Mouse (Mus musculus) bone marrow macrophage, adult 2 months (primary cell): Measurements from ENCODE around the gene Gnb3.

Experiments used
- CTCF ChIP-seq: IDR thresholded peaks from 2 replicates; pipeline ENCODE4 v1.5.1; 2012; ENCODE audit warnings: low read depth, mild to moderate bottlenecking, low read length, moderate library complexity
- POLR2A ChIP-seq: IDR thresholded peaks from 2 replicates; pipeline ENCODE4 v1.6.1; 2012; ENCODE audit warnings: mild to moderate bottlenecking, low read depth, low read length, borderline replicate concordance

DNA sequence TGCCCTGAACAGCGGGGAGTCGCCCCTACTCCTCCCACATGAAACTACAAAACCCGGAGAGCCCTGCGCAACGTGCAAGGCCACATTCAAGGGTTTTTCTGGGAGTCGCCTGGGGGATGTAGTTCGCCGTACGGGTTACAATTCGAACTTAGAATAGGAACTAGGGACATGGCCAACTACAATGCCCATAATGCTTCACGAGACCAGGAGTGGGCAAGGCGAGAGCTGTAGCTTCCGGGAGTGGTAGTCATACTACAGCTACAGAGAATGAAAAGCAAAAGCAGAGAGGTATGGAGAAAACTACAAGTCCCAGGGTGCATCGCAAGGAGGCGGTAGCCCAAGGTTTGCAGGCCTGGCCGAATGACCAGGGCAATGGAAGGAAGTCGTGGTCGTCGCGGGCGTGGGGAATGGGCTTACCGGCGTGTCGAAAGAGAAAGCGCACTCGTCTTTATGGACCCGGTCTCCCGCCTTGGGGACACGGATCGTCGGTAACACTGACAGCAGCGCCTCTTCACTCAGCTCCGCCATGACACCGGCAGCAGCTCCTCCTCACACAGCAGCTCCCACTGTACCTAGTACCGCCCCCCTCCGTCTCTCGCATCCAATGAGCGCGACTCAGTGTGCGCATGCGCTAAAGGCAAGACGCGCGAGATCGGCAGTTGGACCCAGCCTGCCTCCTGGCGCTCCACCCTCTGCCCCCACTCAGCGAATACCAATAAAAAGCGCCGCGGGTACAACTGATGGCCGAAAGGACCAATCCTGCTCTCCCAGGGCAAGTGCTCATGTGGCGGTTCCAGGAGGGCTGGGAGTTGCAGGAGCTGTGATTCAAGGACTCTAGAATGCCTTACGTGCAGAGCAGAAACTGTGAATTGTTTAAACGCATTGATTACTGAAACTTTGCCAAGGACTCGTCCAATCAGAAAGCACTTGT, 10.9 kb downstream of the Gnb3 start, which contains the start of the genes Usp5 and Cdca3:
- TF ChIP-seq POLR2A, result no peak
- no peak for TF ChIP-seq CTCF
